Mouse (Mus musculus): Measurements from ENCODE around the gene Adam12. TPM values are rescaled to one million over a fixed set of nuclear protein-coding genes. Genes with fewer than 3 reads are reported as not detected.

Adam12 gene
- 2.6 and 3.1 TPM in 2 replicates for polyA plus RNA-seq (2015; fragmentation: Nextera tagmentation; extraction: Ambion mirVana)

DNA sequence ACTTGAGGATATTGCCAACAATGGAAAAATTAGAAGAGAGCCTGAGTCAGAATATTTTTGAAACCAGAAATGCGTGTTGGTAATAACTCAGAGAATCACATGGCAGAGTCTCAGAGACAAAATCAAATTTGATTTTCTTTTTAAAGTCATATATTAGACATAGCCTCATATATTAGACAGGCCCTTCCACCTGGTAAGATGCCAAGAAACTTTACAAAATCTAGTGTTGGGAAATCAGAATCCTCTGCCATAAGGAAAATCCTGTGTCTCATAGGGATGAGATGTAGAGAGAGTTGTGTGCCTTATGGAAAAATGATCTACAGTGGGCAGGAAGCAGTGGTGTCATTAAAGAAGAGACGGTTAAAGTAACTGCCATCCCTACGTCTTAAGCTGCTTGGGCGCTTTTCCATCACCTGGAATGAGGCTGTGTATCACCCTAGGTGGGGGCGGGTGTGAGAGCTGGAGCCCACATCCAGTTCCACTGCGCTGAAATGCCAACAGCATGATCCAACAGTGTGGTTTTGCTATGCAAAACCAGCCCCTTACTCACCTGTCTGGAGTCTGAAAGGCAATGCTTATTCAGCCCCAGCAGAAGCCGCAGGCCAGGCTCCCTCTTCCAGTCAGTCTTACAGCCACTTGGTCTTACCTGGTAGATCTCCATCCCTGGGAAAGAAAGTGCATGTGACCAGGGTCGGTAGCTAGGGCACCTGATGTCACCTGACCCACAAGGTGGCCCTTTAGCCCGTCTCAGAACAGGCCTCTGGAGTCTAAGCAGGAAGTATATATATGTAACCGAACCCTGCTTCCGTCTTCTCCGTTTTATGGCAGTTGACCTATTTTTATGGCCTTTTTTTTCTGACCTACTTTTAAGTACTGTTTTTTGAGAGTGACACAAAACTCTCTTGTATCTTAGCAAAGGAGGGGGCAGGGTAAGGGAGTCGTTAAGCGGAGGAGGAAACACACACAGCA lies at the start of gene Adam12:
Gene Adam12, minus strand, starts transcription at position 769 of the 969 bp plus-strand sequence.
- ATAC-seq (ENCODE audit: low FRiP score) = no peak
- 79% methylated on average over 14 of the region's 14 CpGs for WGBS

GRCm38 (mm10) chr7:134272956-134273355 lies 41.0 kb upstream of the Adam12 start:
- no peak for ATAC-seq (ENCODE audit: low FRiP score)
- 91% methylated on average over 5 of the region's 5 CpGs for WGBS
- no peaks in the 10 kb centered on the region for H3K27me3 ChIP-seq
- H3K9ac ChIP-seq = no peak overlapping the region
- H3K36me3 ChIP-seq = no peaks in the 10 kb centered on the region
- no peaks in the 10 kb centered on the region for H3K9me3 ChIP-seq
- H3K4me1 ChIP-seq (replicated peaks) = no peaks in the 10 kb centered on the region
- H3K4me3 ChIP-seq = no peak overlapping the region
- H3K27ac ChIP-seq = no peak overlapping the region
- no peak overlapping the region for H3K4me2 ChIP-seq

More for the DNA sequence above, at the start of gene Adam12:
- Histone ChIP-seq H3K9me3 (no peaks in the 10 kb centered on the region), H3K4me1 (replicated peaks) (peaks cover 10% of the 10 kb centered on the region), H3K36me3 (no peaks in the 10 kb centered on the region), H3K4me2 (no peak within 1 kb of the TSS), H3K27me3 (peaks cover 9% of the 10 kb centered on the region; the same call in 1 of the 2 replicates), H3K9ac (no peak within 1 kb of the TSS), H3K27ac (no peak within 1 kb of the TSS; the same call in 1 of the 2 replicates), H3K4me3 (no peak within 1 kb of the TSS)

- ATAC-seq (ENCODE audit: low FRiP score) = no peak
Observed at GRCm38 (mm10) chr7:134272421-134272820, 40.5 kb upstream of the Adam12 start.

DNA sequence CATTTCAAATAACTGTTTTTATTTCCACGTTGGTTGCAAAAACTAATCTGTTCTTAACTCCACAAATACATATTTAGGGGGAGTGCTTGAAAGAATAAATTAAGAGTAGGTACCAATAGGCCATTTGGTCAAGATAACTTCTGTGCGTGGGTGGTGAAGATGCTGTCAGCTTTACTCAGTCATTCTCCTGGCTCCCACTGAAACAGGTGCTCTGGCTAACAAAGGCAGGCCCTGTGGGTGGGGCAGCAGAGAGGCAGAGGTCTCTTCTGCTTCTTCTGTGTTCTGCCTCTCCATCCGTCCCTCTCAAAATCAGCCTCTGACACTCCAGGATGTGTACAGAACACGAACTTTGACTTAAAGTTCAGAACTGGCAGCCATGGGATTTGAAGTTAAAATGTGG lies 33.8 kb upstream of the Adam12 start:
- ATAC-seq (ENCODE audit: low FRiP score) = no peak
- H3K36me3 ChIP-seq = no peaks in the 10 kb centered on the region
- no peak overlapping the region for H3K27ac ChIP-seq
- no peak overlapping the region for H3K4me3 ChIP-seq
- H3K9me3 ChIP-seq = no peaks in the 10 kb centered on the region
- no peaks in the 10 kb centered on the region for H3K27me3 ChIP-seq
- no peak overlapping the region for H3K4me2 ChIP-seq
- no peaks in the 10 kb centered on the region for H3K4me1 ChIP-seq (replicated peaks)
- no peak overlapping the region for H3K9ac ChIP-seq
- 72% methylated on average over 4 of the region's 4 CpGs for WGBS

More at GRCm38 (mm10) chr7:134272421-134272820, 40.5 kb upstream of the Adam12 start:
- Histone ChIP-seq H3K27me3 (no peaks in the 10 kb centered on the region), H3K36me3 (no peaks in the 10 kb centered on the region), H3K4me3 (no peak overlapping the region), H3K9me3 (no peaks in the 10 kb centered on the region), H3K9ac (no peak overlapping the region), H3K4me2 (no peak overlapping the region), H3K27ac (no peak overlapping the region), H3K4me1 (replicated peaks) (no peaks in the 10 kb centered on the region)
- 74% methylated on average over 4 of the region's 4 CpGs for WGBS

DNA sequence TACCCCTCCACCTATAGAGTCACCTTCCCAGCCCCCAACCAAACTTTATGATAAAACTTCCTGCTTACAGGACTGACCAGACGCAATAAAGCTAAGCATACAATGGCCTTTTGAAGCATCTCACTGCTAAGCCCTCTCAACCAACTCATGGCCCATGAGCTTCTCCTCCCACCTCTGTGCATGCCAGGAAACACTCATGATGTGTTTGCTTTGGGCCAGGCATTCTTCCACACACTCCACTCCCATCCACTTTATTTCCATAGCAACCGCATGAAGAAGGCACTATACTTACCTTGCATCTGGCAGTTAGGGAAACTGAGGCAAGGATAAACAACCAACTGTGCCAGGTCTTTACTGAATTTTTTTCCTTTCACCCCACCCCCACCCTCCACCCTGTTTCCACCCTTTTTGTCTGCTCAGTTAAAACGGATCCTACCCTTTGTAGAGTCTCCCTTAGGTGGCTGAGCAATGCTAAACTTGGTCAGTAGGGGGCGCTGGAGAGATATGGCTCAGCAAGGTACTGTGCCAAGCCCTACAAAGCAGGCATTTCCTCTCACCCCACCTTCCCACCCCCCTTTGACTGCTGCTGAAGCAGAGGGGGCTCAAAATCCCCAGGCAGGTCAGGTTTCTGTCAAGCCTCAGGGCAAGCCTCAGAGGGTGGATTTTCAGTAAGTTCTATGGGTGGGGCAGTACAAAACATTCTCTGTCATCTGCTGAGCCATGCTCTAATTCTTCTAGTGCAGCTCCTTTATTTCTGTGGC lies 31.4 kb upstream of the Adam12 start:
- no peaks in the 10 kb centered on the region for H3K4me1 ChIP-seq (replicated peaks)
- H3K27me3 ChIP-seq = no peaks in the 10 kb centered on the region
- WGBS = 44% methylated on average over 4 of the region's 4 CpGs
- H3K9ac ChIP-seq = no peak overlapping the region
- ATAC-seq (ENCODE audit: low FRiP score) = no peak
- H3K27ac ChIP-seq = no peak overlapping the region
- H3K9me3 ChIP-seq = no peaks in the 10 kb centered on the region
- H3K4me3 ChIP-seq = no peak overlapping the region
- no peaks in the 10 kb centered on the region for H3K36me3 ChIP-seq
- no peak overlapping the region for H3K4me2 ChIP-seq

GRCm38 (mm10) chr7:134261003-134261701 lies 29.2 kb upstream of the Adam12 start:
- no peaks in the 10 kb centered on the region for H3K9me3 ChIP-seq
- H3K4me3 ChIP-seq = no peak overlapping the region
- H3K9ac ChIP-seq = no peak overlapping the region
- no peaks in the 10 kb centered on the region for H3K36me3 ChIP-seq
- WGBS = 61% methylated on average over 4 of the region's 4 CpGs
- no peaks in the 10 kb centered on the region for H3K4me1 ChIP-seq (replicated peaks)
- H3K27me3 ChIP-seq = no peaks in the 10 kb centered on the region
- H3K27ac ChIP-seq = no peak overlapping the region
- no peak for ATAC-seq (ENCODE audit: low FRiP score)
- no peak overlapping the region for H3K4me2 ChIP-seq

DNA sequence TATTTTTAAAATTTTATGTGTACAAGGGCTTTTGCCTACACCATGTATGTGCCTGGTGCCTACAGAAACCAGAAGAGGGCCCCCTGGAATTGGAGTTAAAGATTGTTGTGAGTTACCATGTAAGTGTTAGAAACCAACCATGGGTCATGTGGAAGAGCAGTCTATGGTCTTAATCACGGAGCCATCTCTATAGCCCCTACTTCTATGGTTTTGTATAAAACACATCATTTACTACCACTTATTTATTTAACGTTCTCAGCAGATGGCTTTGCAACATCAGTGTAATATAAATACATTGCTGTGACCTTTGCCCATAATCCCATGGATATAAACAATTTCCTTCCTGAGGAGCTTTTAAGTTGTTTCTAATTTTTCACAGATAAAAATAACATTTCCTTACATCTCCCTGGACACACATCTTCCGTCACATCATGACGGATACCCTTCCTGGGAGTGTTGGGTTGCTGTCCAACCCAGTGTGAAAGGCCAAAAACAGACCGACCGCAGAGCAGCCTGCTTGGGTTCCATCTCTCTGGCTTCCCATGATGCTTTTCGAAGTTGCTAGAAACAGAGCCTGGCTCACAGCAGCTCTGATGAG lies 18.4 kb upstream of the Adam12 start:
- no peaks in the 10 kb centered on the region for H3K9me3 ChIP-seq
- H3K27ac ChIP-seq = no peak overlapping the region
- 81% methylated on average over 7 of the region's 7 CpGs for WGBS
- no peaks in the 10 kb centered on the region; the same call in 1 of the 2 replicates for H3K4me1 ChIP-seq (replicated peaks)
- ATAC-seq (ENCODE audit: low FRiP score) = no peak
- H3K36me3 ChIP-seq = no peaks in the 10 kb centered on the region
- no peak overlapping the region for H3K4me2 ChIP-seq
- H3K9ac ChIP-seq = no peak overlapping the region
- no peak overlapping the region for H3K4me3 ChIP-seq
- no peaks in the 10 kb centered on the region for H3K27me3 ChIP-seq

DNA sequence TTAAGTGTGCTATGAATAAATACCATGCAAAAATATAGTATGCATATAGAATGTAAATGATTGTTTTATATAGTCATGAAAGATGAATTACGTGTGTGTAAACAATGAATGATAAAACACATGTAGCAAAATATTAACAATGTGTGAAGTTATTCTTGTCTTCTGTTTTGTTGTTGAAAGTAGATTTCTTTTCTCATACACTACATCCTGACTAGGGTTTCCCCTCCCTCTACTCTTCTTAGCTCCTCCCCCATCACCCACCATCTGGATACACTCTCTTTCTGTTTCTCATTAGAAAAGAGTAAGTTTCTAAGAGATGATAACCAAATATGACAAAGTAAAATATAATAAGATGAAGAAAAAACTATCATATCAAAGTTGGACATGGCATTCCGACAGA lies 16.1 kb upstream of the Adam12 start:
- Histone ChIP-seq H3K27ac (no peak overlapping the region), H3K9ac (no peak overlapping the region), H3K27me3 (no peaks in the 10 kb centered on the region), H3K4me3 (no peak overlapping the region), H3K36me3 (no peaks in the 10 kb centered on the region), H3K9me3 (no peaks in the 10 kb centered on the region), H3K4me1 (replicated peaks) (no peaks in the 10 kb centered on the region; the same call in 1 of the 2 replicates), H3K4me2 (no peak overlapping the region)
- no peak for ATAC-seq (ENCODE audit: low FRiP score)
- 90% methylated on average over 2 of the region's 2 CpGs for WGBS

- no peak for ATAC-seq (ENCODE audit: low FRiP score)
- no peaks in the 10 kb centered on the region; the same call in 1 of the 2 replicates for H3K4me1 ChIP-seq (replicated peaks)
- 42% methylated on average over 5 of the region's 5 CpGs for WGBS
Observed at GRCm38 (mm10) chr7:134246624-134247023, 14.7 kb upstream of the Adam12 start.

GRCm38 (mm10) chr7:134242773-134243172 lies 10.8 kb upstream of the Adam12 start:
- Histone ChIP-seq H3K4me2 (no peak overlapping the region), H3K9ac (no peak overlapping the region), H3K4me3 (no peak overlapping the region), H3K9me3 (no peaks in the 10 kb centered on the region), H3K4me1 (replicated peaks) (no peaks in the 10 kb centered on the region; the same call in 1 of the 2 replicates), H3K36me3 (no peaks in the 10 kb centered on the region), H3K27me3 (no peaks in the 10 kb centered on the region), H3K27ac (no peak overlapping the region)
- no peak for ATAC-seq (ENCODE audit: low FRiP score)
- 100% methylated on average over 1 of the region's 1 CpGs for WGBS

More at GRCm38 (mm10) chr7:134246624-134247023, 14.7 kb upstream of the Adam12 start:
- Histone ChIP-seq H3K9ac (no peak overlapping the region), H3K27ac (no peak overlapping the region), H3K27me3 (no peaks in the 10 kb centered on the region), H3K4me2 (no peak overlapping the region), H3K36me3 (no peaks in the 10 kb centered on the region), H3K9me3 (no peaks in the 10 kb centered on the region), H3K4me3 (no peak overlapping the region)

DNA sequence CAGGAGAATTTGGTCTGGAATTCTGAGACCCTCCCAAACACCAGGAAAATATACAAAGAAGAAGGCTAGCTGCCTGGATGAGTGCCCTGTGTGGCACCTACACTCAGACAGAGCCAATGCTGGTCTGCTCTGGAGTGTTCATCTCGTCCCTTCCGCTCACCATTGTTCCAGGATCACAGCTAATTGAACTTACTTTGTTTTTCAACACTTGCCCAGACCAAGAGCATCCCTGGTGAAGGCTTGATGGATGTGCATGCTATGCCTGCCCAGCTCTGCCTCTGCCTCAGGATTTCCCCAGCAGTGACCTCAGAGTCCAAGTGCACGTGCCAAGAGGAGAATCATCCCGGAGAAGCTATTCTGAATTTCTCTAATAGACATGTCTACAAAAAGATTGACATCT lies 9.3 kb upstream of the Adam12 start:
- H3K9ac ChIP-seq = no peak overlapping the region
- H3K4me3 ChIP-seq = no peak overlapping the region
- WGBS = 71% methylated on average over 4 of the region's 4 CpGs
- no peak overlapping the region for H3K27ac ChIP-seq
- no peak for ATAC-seq (ENCODE audit: low FRiP score)
- H3K4me1 ChIP-seq (replicated peaks) = no peaks in the 10 kb centered on the region; the same call in 1 of the 2 replicates
- no peaks in the 10 kb centered on the region for H3K9me3 ChIP-seq
- no peaks in the 10 kb centered on the region for H3K36me3 ChIP-seq
- no peak overlapping the region for H3K4me2 ChIP-seq
- no peaks in the 10 kb centered on the region for H3K27me3 ChIP-seq
